ENCODE assay signal across 27 mouse cellular contexts in genomic region chrX:56703965-56704562, GRCm38 (mm10). TPM values are rescaled to one million over a fixed set of nuclear protein-coding genes. Genes with fewer than 3 reads are reported as not detected.
DNase-seq lines count a peak whose midpoint lies in the region; ATAC-seq and TF ChIP-seq lines count a peak whose summit lies in the region.
"Had no signal": no experiment of that assay in that cellular context is flagged by ENCODE, and none has a peak within 500 bp of the region (broad histone marks: within the 10 kb centered on the region; RNA-seq: fewer than 3 reads in every experiment).

No protein-coding gene starts in this region.

- H3K4me2 ChIP-seq in myocyte (ENCODE audit: low read depth): peak overlapping the region; percentile 40
- H3K4me2 ChIP-seq: forebrain, embryonic 12.5 days; forebrain, embryonic 15.5 days; heart, embryonic 12.5 days; heart, embryonic 15.5 days; hindbrain, embryonic 14.5 days had no signal

- no peak for ATAC-seq in megakaryocyte progenitor cell, adult 5-6 weeks (replicated peaks; ENCODE audit: poor library complexity)
- ATAC-seq: activated CD4-positive, CD25-positive, alpha-beta regulatory T cell, adult 4 months; forebrain, embryonic 15.5 days; hindbrain, postnatal 0 days; inflammation-experienced regulatory T-cells, adult 6 months; intestine, embryonic 16.5 days had no signal

- no peak overlapping the region for H3K4me3 ChIP-seq in myocyte
- H3K4me3 ChIP-seq: erythroblast, embryonic 14.5 days; forebrain, embryonic 12.5 days; forebrain, embryonic 15.5 days; heart, embryonic 12.5 days; heart, embryonic 15.5 days had no signal

- H3K27me3 ChIP-seq in myocyte (ENCODE audit: control insufficient read depth, insufficient read depth, insufficient read length): no peaks in the 10 kb centered on the region
- H3K27me3 ChIP-seq: CH12.LX; forebrain, embryonic 12.5 days; forebrain, embryonic 15.5 days; heart, embryonic 12.5 days; heart, embryonic 15.5 days had no signal

- no peak overlapping the region for H3ac ChIP-seq in myocyte (ENCODE audit: control insufficient read depth, insufficient read length)

- H3K79me2 ChIP-seq in myocyte (ENCODE audit: control insufficient read depth, insufficient read depth): no peaks in the 10 kb centered on the region

- DNase-seq in lung, postnatal 10 days: peak; percentile 2
- no peak for DNase-seq in lung, adult 18-20 months
- peak; percentile 32 for DNase-seq in NIH3T3 (ENCODE audit: low read depth)
- DNase-seq in left cerebral cortex, adult 11 months (ENCODE audit: low spot score): no peak
- DNase-seq: adrenal gland, adult 8-10 months; adrenal gland, postnatal 25 days; cerebellum, adult 2 months; cerebellum, adult 9-11 months; cerebellum, postnatal 25 days; gastrocnemius, postnatal 25 days; heart, adult 18-20 months; heart, postnatal 10 days; heart, postnatal 4 days had no signal

- no peaks in the 10 kb centered on the region for H3K36me3 ChIP-seq in myocyte (ENCODE audit: control insufficient read depth, insufficient read depth)
- H3K36me3 ChIP-seq: forebrain, embryonic 12.5 days; forebrain, embryonic 15.5 days; G1E; heart, embryonic 12.5 days; heart, embryonic 15.5 days had no signal

- no peak for TF ChIP-seq POLR2A in myocyte (IDR thresholded peaks at IDR 0.05; ENCODE audit: insufficient read length, low read depth)

TF ChIP-seq in myocyte, 11 proteins besides CTCF, POLR2A, EP300 and RAD21:
- TF ChIP-seq MYOD1 (IDR thresholded peaks at IDR 0.05; ENCODE audit: control insufficient read depth in 1 of 3, insufficient read length in 2 of 3, low read depth in 2 of 3) (peak in 1 of 3 experiments; percentile 34), MAX (IDR thresholded peaks at IDR 0.05; ENCODE audit: low read depth) (no peak)

RNA-seq across cellular contexts. Expression of gene Fhl1, which starts 27.5 kb away (rescaled TPM):
- 74.2 TPM for polyA plus RNA-seq in myocyte (2012; fragmentation: generic; extraction: Trizol)
- 0.34 and 0.72 TPM in 2 replicates for total RNA-seq in megakaryocyte progenitor cell, adult 5-6 weeks (2015)
- 0.44 TPM in 1 of 2 replicates, not detected in the other for total RNA-seq in megakaryocyte progenitor cell, adult 5-6 weeks (2017)
- total RNA-seq: CH12.LX had no signal
- polyA plus RNA-seq: activated CD4-positive, CD25-positive, alpha-beta regulatory T cell, adult 4 months; G1E; inflammation-experienced regulatory T-cells, adult 6 months had no signal

Comparison
In these comparisons a context has a peak if more than half of its experiments do, and no peak if none do; other contexts are left out.
1. DNase-seq: peak in lung, postnatal 10 days (single experiment) and NIH3T3 (single experiment); none in lung, adult 18-20 months (0 of 2) and left cerebral cortex, adult 11 months (single experiment).